Mouse (Mus musculus): ENCODE measurements around the gene Crb1.

The Crb1 gene

DNA sequence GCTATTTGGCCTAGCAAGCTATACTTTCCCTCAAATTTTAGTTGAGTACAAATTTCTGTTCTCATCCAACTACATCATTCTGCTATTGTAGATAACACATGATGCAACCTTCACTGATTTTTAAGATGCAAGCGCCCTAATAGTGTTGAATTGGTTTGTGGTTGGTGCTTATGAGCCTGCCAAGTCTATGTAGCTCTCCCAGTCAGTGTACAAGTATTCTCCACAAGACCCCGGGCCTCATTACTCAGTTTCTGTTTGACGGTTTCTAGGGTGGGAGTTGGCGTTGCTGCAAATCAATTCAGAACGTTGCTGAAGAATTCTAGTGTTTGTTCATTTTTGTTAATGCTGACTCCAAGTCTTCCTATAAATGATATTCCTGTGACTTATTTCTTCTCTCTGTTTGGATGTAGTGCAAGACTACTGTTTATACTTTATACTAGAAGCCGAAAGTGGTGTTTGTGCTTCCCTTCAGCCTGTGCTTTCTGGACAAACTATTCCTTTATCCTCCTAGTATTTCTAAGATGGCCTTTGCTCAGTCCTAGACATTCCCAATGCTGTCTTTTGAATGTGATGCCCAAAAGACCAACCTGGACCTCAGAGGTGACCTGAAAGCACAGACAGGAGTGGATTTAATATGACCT, 152.5 kb downstream of the Crb1 start:
- no peak for DNase-seq (ENCODE audit: low read depth, low spot score)

- no peak for DNase-seq (ENCODE audit: low read depth, low spot score)
Measured at GRCm38 (mm10) chr1:139223804-139224203, 153.1 kb downstream of the Crb1 start.

DNA sequence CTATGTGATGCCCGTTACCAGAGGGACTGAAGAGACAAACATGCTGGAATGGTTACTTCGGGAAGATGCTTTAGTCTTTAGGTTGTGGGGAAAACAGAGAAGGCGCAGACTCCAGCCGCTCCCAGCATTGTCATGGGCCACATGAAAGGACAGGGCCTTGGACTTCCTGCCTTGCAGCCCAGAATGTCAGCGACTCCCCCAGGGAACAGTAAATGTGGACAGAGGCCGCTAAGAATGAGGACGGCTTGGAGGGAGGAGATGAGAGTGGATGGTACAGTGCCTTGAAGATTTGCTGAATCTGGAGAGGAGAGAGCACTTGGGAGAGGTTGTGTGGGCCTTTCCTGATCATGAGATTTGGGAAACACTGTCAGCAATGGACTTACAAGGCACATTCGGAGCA, 161.6 kb downstream of the Crb1 start:
- no peak for DNase-seq (ENCODE audit: low read depth, low spot score)

- no peak for DNase-seq (ENCODE audit: low read depth, low spot score)
Measured at GRCm38 (mm10) chr1:139210505-139210904, 166.4 kb downstream of the Crb1 start.

DNA sequence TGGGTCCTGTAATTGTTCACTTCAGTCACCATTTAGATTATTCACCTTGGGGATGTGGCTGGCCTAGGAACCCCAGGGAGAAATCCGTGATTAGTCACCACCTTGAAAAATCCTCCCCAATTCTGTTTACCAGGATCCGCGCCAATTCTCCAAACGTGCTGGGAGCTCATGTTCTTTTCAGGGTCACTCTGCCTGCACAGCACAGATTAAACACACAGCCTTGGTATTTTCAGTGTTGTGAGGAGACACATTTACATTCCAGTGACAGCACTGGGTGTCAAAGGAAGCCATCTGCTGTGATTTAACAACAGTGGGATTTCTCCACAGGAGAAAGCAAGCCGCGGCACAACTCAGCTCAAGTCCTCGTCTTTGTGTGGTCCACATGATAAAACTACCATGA, 167.1 kb downstream of the Crb1 start:
- DNase-seq (ENCODE audit: low read depth, low spot score), result no peak

DNA sequence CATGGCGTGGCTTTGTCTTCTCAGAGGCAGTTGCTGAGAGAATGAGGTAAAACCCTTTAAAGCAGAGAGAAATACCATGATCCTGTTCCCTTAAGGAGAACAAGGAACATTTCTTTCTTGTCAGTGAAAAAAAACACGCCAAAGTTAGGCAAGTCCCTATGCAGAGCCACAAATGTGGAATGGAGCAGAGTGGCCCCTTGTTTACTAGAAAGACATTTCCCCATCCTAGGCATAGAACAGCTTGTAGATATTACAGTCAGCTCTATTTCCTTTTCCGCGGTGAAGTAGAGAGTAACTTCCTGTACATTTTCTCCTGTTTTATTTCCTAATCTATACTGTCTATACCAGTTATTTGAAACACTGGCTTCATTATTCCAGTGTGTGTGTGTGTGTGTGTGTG, 170.6 kb downstream of the Crb1 start:
- no peak for DNase-seq (ENCODE audit: low read depth, low spot score)

DNA sequence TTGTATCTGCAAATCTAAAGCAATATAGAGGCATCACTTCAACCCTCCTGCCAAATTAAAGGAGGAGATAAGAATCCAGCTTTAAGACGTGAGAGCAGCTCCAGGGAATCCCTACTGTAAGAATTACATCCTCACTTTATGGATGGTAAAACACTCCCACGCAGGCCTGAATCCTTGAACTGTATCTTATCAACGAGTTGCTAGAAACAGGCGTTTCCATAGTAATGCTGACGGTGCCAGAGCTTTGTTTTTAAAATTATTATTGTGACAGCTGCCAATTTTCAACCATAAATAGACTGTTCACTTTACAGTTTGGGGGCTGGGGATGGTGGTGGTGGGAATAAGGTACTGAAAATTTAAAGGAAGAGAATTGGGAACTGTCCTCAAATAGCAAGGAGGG, 173.9 kb downstream of the Crb1 start:
- DNase-seq (ENCODE audit: low read depth, low spot score), result no peak

GRCm38 (mm10) chr1:139194428-139195028, 182.4 kb downstream of the Crb1 start:
- DNase-seq (ENCODE audit: low read depth, low spot score), result no peak

DNA sequence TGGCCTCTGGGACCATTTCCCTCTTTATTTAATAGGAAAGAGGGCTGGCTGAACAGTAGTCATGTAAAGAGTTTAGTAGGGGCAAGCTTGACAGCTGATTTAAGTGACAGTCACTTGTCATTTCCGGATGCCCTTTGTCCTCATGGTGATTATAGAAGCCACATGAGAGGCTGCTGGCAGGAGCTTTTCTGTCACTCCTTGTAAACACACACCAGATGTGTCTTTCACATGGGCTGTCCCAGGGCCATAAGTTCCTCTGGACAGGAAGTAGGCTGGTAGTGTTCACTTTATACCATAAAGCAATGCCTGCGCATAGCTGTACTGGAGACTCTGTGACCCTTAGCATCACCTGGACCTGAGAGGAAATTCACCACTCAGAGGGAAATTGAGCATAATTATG, 182.9 kb downstream of the Crb1 start:
- no peak for DNase-seq (ENCODE audit: low read depth, low spot score)

- DNase-seq (ENCODE audit: low read depth, low spot score), result no peak
Measured at GRCm38 (mm10) chr1:139192635-139193034, 184.3 kb downstream of the Crb1 start.

GRCm38 (mm10) chr1:139180481-139181149, 196.3 kb downstream of the Crb1 start:
- no peak for DNase-seq (ENCODE audit: low read depth, low spot score)

DNA sequence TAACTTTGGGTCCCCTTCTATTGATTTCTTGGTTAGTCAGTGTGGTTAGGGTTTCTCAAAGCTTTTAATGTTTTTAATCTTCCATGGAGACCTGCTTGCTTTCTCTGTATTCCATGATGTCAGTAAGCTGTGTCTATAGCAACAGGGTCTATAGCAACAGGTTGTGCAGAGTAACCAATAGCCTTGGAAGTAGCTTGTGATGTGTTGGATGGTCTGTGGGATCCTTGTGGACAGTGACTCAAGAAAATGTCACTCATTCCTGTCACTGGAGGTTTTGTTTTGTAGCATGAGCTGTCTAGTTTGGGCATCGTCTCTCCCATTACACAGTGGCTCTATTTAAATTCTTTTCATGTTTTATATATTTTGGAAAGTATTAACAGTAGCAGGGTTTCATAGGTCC, 197.2 kb downstream of the Crb1 start:
- DNase-seq (ENCODE audit: low read depth, low spot score), result no peak

GRCm38 (mm10) chr1:139174058-139174832, 202.7 kb downstream of the Crb1 start:
- DNase-seq (ENCODE audit: low read depth, low spot score), result no peak

DNA sequence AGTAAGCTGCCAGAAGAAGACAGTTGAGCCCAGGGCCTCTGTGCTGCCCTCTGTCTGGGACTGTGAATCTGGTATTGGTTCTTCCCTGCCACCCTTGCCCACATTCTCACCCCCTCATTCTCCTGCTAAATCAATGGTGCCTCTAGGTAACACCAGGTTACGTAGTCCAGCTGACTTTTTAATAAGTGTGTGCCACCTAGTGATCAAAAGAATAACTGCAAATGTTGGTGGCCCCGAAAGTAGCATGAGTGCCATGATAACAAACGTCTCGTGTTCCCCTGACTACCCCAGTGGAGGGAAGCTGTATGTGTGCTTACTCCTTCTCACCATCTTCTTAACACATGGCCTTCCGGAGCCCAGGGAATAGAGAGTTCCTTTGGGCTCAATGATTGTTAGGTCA, 214.1 kb downstream of the Crb1 start:
- DNase-seq (ENCODE audit: low read depth, low spot score), result peak; percentile 18

DNA sequence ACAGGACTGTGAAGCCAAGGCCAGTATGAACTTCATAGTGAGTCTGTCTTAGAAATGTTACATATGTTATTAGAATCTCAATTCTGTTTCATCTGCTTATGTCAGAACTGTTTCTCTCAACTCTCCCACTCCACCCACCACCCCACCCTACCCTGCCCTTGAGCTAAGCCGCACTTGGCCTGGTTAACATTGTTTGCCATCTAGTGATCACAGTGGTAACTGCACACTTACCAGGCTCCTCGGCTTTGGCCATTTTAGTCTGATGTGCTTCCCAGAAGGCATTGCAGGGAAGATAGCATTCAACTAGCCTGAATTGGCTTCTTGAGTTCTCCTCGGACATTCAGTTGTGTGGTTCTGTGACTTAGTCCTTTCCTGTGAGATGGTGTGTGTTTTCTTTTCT, 215.3 kb downstream of the Crb1 start:
- DNase-seq (ENCODE audit: low read depth, low spot score), result peak; percentile 16

DNA sequence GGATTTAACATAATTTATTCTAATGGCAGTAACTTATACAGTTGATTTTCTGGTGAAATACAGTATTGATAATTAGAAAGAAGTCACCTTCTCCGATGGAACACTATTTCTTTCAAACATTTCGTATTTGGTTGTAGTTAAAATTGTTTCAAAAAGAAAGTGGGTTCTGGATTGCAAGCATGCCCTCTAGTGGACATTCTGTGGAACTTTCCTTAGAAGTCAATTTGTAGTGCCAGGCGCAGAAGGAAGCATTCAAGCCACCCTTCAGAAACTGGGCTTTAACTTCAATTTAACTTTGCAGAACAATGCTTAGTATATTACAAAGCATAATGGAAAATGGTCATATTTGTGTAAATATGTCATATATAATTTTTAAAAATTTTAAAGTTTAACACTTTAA, 220.5 kb downstream of the Crb1 start:
- no peak for DNase-seq (ENCODE audit: low read depth, low spot score)

DNA sequence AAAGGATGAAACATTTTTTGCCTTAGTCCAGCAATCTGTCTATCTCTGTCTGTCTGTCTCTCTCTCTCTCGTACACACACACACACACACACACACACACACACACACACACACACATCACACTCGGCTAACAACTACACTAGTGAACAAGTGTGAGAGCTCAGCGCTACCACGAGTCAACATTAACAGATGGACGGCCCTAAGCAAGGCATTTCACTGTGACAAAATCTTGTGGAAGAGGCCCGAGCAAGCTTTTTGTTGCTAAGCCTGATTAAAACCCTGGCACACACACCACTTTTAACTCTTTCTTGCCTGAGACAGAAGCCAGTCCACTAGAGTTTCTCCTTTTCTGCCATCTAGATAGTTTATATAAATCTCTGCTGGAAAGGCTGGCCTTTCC, 223.4 kb downstream of the Crb1 start:
- DNase-seq (ENCODE audit: low read depth, low spot score), result no peak

DNA sequence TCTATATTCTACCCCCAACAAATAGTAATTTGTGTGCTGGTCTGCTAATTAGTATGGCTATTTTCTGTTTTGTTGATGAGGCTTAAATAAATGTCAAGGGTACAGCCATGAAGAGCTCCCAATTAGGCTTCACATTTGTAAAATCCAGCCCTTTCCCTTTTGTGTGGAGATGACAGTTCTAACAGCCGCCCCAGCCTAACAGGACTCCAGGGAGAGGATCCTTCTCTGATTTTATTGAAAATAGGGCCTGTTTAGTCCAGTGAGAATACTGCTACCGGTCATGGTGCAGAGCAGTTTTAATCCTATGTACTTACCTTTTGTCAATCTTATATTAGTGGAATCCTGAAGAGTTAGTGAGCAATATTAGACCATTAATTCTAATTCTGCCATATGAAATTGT, 223.9 kb downstream of the Crb1 start:
- no peak for DNase-seq (ENCODE audit: low read depth, low spot score)

Measured in WW6 (cell line).